Mouse (Mus musculus) heart, postnatal 0 days (tissue): Measurements from ENCODE around the gene Stk10.

Experiments
- CTCF ChIP-seq: IDR thresholded peaks from 2 replicates; pipeline ENCODE4 v1.5.1; 2016; ENCODE audit warnings: antibody characterized with exemption, control low read depth, low read depth
- EP300 ChIP-seq: IDR thresholded peaks from 2 replicates; pipeline ENCODE4 v1.6.1; 2016; ENCODE audit warnings: antibody characterized with exemption, low read depth

GRCm38 (mm10) chr11:32486621-32487020 lies 46.5 kb upstream of the Stk10 start:
- no peak for TF ChIP-seq CTCF
- TF ChIP-seq EP300, result no peak
